Mouse (Mus musculus): ENCODE results near the gene Zfp472.
"Not testable (repeated sequence)": the region's sequence is repeated elsewhere in the genome, so short reads cannot be mapped to it uniquely, and the experiment has no call there.

The Zfp472 gene

GRCm38 (mm10) chr17:32998492-32998891, 32.9 kb downstream of the Zfp472 start:
- DNase-seq (ENCODE audit: low spot score in 2 of 2), result no peak

DNA sequence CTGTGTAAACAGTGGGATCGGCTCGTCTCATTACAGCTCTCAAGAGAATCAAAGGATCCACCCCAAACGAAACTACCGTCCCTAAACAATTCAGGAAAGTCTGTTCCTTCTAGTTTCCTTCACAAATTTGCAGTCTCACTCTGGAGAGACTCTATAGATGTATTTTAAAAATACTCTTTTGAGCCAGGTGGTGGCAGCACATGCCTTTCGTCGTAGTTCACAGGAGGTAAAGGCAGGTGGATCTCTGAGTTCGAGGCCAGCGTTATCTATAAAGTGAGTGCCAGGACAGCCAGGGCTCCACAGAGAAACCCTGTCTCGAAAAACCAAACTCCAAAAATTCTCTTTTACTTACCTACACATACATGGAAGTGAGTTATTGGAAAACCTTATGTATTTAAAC, 42.7 kb downstream of the Zfp472 start:
- no peak for DNase-seq (ENCODE audit: low spot score in 2 of 2)

GRCm38 (mm10) chr17:33020434-33020833, 54.8 kb downstream of the Zfp472 start:
- DNase-seq (ENCODE audit: low spot score in 2 of 2), result not testable (repeated sequence)
